Mouse (Mus musculus): ENCODE measurements around the gene Acoxl.

GRCm38 (mm10) chr2:127968944-127969343 lies 130.3 kb downstream of the Acoxl start:
- TF ChIP-seq CTCF (IDR thresholded peaks at IDR 0.05; ENCODE audit: extremely low read depth, insufficient read depth, low read length) (no peak), POLR2A (IDR thresholded peaks at IDR 0.05; ENCODE audit: extremely low read depth, insufficient read depth, low read length) (no peak)

Data from cortical plate, adult 2 months (tissue).